Mouse (Mus musculus) Patski (cell line): ENCODE measurements around the gene Sos2. TPM values are rescaled to one million over a fixed set of nuclear protein-coding genes. Genes with fewer than 3 reads are reported as not detected.
A peak's percentile ranks its signal among the peaks of the same experiment; 100 is the strongest.

Experiments used
- ATAC-seq: fragments of 100-300 bp; one replicate; pipeline ENCODE4 v1.8.0; 2021
- CTCF ChIA-PET: fragments of 350-600 bp; sonication (Branson Sonifier 250); formaldehyde crosslinking; loops from one replicate; lab custom pipeline; 2022; ENCODE audit warnings: inconsistent platforms; lab: Charles Lee
- POLR2A ChIA-PET: fragments of 350-600 bp; sonication (Branson Sonifier 250); formaldehyde crosslinking; loops from one replicate; lab custom pipeline; 2022; ENCODE audit warnings: antibody characterized with exemption, inconsistent platforms; lab: Charles Lee
- DNase-seq: peaks from one replicate; pipeline ENCODE4 v3.0.0-alpha.2; 2011; ENCODE audit warnings: low read depth, low spot score
- H3K27me3 ChIP-seq: fragments of 371-371 bp; one replicate; pipeline ENCODE4 v1.5.1; 2021
- CTCF ChIP-seq: fragments of 100-300 bp; IDR thresholded peaks from one replicate; pipeline ENCODE4 v1.5.1; 2021
- in situ Hi-C: fragments of 300-500 bp; cut with MboI; formaldehyde crosslinking; loops from 3 replicates; pipeline ENCODE4 v1.11.1; 2018; ENCODE audit warnings: low pct_unique_long_range_greater_than_20kb, mixed read lengths
- polyA plus RNA-seq: library from polyadenylated mRNA; unstranded; gene quantifications from one replicate; pipeline ENCODE4 v1.2.3, GENCODE M21; 2021

Sos2 gene
- polyA plus RNA-seq, 1 experiment from 2014 or later, result 30.6 TPM

DNA sequence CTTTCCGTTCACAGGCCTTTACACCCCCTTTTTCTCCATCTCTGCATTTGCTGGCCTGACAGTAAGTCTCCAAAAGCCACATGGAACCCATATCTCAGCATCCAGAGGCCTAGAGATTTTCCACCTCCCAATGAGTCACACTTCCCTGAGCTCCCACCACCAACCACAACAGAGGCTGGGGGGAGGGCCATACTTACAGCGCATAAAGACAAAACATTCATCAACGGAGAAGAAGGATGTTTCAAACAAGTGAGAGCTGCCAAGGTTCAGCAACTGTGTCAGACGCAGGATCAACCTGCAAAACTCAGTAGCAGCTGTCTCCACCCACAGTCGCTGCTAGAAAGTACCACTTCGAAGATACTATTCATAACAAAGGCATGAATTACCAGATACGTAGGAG lies 142.3 kb downstream of the Sos2 start:
- in situ Hi-C loops, result no loop called here

DNA sequence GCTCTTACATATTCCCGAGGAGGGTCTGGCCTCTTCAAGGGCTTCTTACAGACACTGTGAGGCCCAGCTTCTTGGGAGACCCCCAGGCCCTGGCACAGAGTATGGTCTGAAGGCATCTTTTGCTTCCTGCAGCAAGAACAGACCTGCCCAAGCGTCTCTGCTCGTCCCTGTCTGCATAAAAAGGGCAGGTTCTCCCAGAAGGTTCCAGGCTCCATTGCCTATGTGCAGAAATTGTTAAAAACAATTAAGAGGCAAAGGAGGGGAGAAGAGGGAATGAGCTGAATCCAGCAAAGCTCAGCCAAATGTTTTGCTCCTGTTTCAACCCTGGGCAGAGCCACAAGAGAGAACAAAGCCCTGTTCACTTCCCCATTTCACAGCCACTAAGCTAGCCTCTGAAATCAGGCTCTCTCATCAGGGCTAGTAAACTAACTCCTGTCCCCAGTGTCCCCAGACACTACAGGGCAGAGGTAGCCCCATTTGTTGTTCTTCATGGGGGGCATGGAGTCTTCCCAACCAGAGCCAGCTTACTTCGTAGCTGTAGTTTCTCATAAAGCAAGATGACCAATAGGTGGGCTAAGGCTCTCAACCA lies 143.2 kb downstream of the Sos2 start:
- no peaks in the 10 kb centered on the region for H3K27me3 ChIP-seq
- ATAC-seq (no peak), DNase-seq (no peak)
- POLR2A ChIA-PET, result interaction anchor here (1.0 to 1.7 kb wide), 2 partner anchors 13 to 18 kb away, joined by 3 to 4 read pairs; no protein-coding TSS in a partner anchor
- CTCF ChIA-PET, result interaction anchor here (1.0 kb wide), 1 partner anchor 36 kb away, joined by 3 read pairs; no protein-coding TSS in a partner anchor
- no peak for TF ChIP-seq CTCF
- in situ Hi-C loops, result no loop called here

More for the DNA sequence above, 142.3 kb downstream of the Sos2 start:
- DNase-seq (no peak), ATAC-seq (no peak)
- no peaks in the 10 kb centered on the region for H3K27me3 ChIP-seq
- no peak for TF ChIP-seq CTCF
- ChIA-PET CTCF (no interaction called here), POLR2A (no interaction called here)

DNA sequence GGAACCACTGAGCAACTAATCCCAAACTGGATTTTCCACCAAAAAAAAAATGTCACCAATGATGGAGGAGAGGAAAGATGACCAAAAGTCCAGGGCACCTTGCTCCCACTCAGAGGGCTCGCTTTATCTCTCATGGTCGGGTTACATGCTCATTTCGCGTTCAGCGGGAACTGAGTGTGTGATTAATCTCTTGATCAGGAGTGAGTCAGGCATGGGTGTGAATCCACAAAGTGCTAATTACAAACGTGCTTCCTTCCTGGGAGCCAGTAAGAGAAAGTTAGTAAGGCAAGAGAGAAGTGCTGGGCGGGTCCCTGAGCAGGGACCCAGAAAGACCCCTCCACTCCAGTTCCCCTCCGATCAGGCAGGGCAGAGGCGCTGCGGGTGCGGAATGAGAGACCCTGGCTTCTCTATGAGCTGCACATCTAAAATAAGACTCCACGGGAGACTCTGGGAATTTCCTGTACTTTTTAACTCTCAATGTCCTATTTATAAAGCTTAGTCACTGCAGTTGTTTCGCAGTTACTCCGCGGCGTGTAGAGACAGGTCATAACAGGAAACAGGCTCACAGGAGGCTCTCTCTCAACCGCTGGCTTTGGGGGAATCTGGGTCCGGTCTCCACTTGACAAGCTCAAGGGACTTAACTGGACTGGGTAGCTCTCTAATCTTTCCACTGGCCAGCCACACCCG lies 143.8 kb downstream of the Sos2 start:
- in situ Hi-C loops, result no loop called here
- ChIA-PET CTCF (interaction anchor here (1.0 kb wide), 1 partner anchor 35 kb away, joined by 3 read pairs; no protein-coding TSS in a partner anchor), POLR2A (interaction anchor here (1.0 to 1.7 kb wide), 2 partner anchors 13 to 19 kb away, joined by 3 to 4 read pairs; no protein-coding TSS in a partner anchor)
- DNase-seq, result no peak
- no peaks in the 10 kb centered on the region for H3K27me3 ChIP-seq
- ATAC-seq, result no peak
- TF ChIP-seq CTCF, result no peak

DNA sequence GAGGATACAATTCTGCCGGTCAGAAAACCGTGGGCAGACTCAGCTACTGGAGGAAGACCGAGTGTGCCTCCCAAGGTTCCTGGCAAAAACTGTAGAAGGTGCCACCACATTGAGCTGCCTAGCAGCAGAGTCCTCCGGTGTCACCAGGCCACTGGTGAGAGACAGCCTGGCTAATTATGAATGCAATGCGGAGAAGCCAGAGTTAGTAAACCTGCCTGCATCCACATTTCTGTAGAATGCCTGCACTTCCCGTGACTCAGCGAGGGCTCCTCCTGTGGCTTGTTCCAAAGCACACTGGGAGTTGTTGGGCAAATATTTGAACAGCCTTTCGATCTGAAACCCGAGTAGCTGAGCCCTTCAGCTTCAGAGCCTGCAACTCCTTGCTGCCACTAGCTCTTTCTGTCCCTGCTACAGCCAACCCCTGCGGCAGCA lies 144.4 kb downstream of the Sos2 start:
- DNase-seq (no peak), ATAC-seq (peak; percentile 63)
- ChIA-PET POLR2A (interaction anchor here (1.0 to 1.7 kb wide), 2 partner anchors 12 to 20 kb away, joined by 3 to 4 read pairs; no protein-coding TSS in a partner anchor), CTCF (interaction anchor here (1.0 kb wide), 1 partner anchor 31 kb away, joined by 3 read pairs; no protein-coding TSS in a partner anchor)
- in situ Hi-C loops, result no loop called here
- no peaks in the 10 kb centered on the region for H3K27me3 ChIP-seq
- no peak for TF ChIP-seq CTCF

DNA sequence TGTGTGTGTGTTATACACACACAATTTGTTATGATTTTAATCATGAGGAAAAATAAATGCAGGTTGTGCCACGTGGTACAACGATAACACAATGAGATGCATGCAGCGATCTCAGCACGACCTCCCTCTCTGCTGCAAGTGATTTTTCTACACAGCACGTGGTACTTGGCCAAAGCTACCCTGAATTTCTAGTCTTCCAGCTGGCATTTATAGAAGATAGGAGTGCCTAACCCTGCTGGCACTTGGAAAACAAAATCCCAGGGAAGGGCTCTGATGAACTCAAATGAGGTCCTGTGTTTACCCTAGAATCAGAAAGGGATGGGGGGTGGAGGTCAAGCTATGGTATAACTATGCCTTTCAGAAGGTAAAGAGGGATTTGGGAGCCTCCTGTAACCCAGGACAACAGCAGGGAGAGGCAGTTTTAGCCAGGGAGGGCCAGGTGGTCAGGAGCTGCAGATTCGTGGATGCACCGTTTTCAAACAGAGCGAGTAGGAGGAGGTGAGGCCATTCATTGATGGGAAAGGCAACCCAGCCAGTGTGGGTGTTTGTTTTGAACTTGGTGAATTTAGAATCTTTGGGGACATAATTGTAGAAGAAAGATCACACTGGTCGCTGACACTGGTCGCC lies 144.9 kb downstream of the Sos2 start:
- no peak for ATAC-seq
- no peak for DNase-seq
- TF ChIP-seq CTCF, result no peak
- in situ Hi-C loops, result no loop called here
- CTCF ChIA-PET, result interaction anchor here (1.0 kb wide), 1 partner anchor 31 kb away, joined by 3 read pairs; no protein-coding TSS in a partner anchor
- H3K27me3 ChIP-seq, result no peaks in the 10 kb centered on the region
- POLR2A ChIA-PET, result interaction anchor here (1.7 kb wide), 1 partner anchor 11 kb away, joined by 3 read pairs; no protein-coding TSS in a partner anchor

Other genes starting within 250 kb of the Sos2 start
- gene Vcpkmt, start 98.8 kb downstream of the Sos2 start, polyA plus RNA-seq, result 17.7 TPM
- gene L2hgdh, start 43.0 kb upstream of the Sos2 start, polyA plus RNA-seq, result 10.6 TPM
- gene Atp5s, start 43.1 kb upstream of the Sos2 start, polyA plus RNA-seq, result 19.8 TPM
- 1.3 TPM for gene Cdkl1, start 109.4 kb upstream of the Sos2 start, polyA plus RNA-seq
- 26.3 TPM for gene Atl1, start 210.8 kb upstream of the Sos2 start, polyA plus RNA-seq
- 65.7 TPM for gene Map4k5, start 211.3 kb upstream of the Sos2 start, polyA plus RNA-seq